Mouse (Mus musculus) forebrain, embryonic 13.5 days (tissue): ENCODE measurements at regions not wholly inside any gene's neighbourhood (a gene's known extent, or its start where the extent isn't known, plus 50 kb on each side); places are given as distances from the start of the nearest gene placed in this dataset.

Source experiments
- ATAC-seq: fragments of 200-750 bp; cut with Nextera tagmentation; 2 replicates; pipeline ENCODE4 v1.8.0; 2017
- H3K27ac ChIP-seq: fragments of 300-500 bp; sonication (generic); 2 replicates; pipeline ENCODE4 v1.5.1; 2015; ENCODE audit warnings: inconsistent platforms, mild to moderate bottlenecking, moderate library complexity
- H3K27me3 ChIP-seq: fragments of 300-500 bp; sonication (generic); 2 replicates; pipeline ENCODE4 v1.6.1; 2015; ENCODE audit warnings: mild to moderate bottlenecking, inconsistent platforms
- H3K36me3 ChIP-seq: fragments of 300-500 bp; sonication (generic); 2 replicates; pipeline ENCODE4 v1.6.1; 2015; ENCODE audit warnings: mild to moderate bottlenecking, inconsistent platforms; ENCODE audit not compliant: poor library complexity, severe bottlenecking
- H3K4me1 ChIP-seq: fragments of 300-500 bp; sonication (generic); 2 replicates; pipeline ENCODE4 v1.6.1; 2015; ENCODE audit warnings: inconsistent platforms
- H3K4me2 ChIP-seq: fragments of 300-500 bp; sonication (generic); 2 replicates; pipeline ENCODE4 v1.6.1; 2015; ENCODE audit warnings: inconsistent platforms, mild to moderate bottlenecking, moderate library complexity
- H3K4me3 ChIP-seq: fragments of 300-500 bp; sonication (generic); 2 replicates; pipeline ENCODE4 v1.5.1; 2015; ENCODE audit warnings: mild to moderate bottlenecking, inconsistent platforms
- H3K9ac ChIP-seq: fragments of 300-500 bp; sonication (generic); 2 replicates; pipeline ENCODE4 v1.6.1; 2015; ENCODE audit warnings: mild to moderate bottlenecking, inconsistent platforms
- H3K9me3 ChIP-seq: fragments of 300-500 bp; sonication (generic); replicated peaks from 2 replicates; pipeline ENCODE4 v1.6.1; 2016; ENCODE audit warnings: inconsistent platforms
- WGBS: fragments of 180-500 bp; shearing (Covaris S2); methylation state at CpG from one replicate; pipeline ENCODE4 v1.1.7; 2015; 5-methylcytosine and 5-hydroxymethylcytosine counted together

GRCm38 (mm10) chr11:64217181-64217580, 137.9 kb upstream of the Cox10 start:
- 22% methylated on average over 2 of the region's 2 CpGs for WGBS
- ATAC-seq: no peak

GRCm38 (mm10) chr11:64210916-64211315, 131.6 kb upstream of the Cox10 start:
- H3K27ac ChIP-seq: no peak overlapping the region
- ATAC-seq: no peak
- WGBS: 58% methylated on average over 3 of the region's 3 CpGs

More at GRCm38 (mm10) chr11:64217181-64217580, 137.9 kb upstream of the Cox10 start:
- Histone ChIP-seq H3K4me1 (peaks cover 5% of the 10 kb centered on the region; the same call in 1 of the 2 replicates), H3K4me3 (no peak overlapping the region), H3K27ac (no peak overlapping the region), H3K9ac (no peak overlapping the region), H3K9me3 (no peaks in the 10 kb centered on the region), H3K27me3 (no peaks in the 10 kb centered on the region), H3K4me2 (no peak overlapping the region), H3K36me3 (no peaks in the 10 kb centered on the region)

GRCm38 (mm10) chr11:64208306-64208705, 129.0 kb upstream of the Cox10 start:
- Histone ChIP-seq H3K9ac (no peak overlapping the region), H3K4me2 (no peak overlapping the region), H3K4me3 (no peak overlapping the region), H3K27ac (no peak overlapping the region), H3K9me3 (no peaks in the 10 kb centered on the region), H3K27me3 (0 out of 2 replicates have a peak, but pooled peaks cover 4% of the 10 kb centered on the region), H3K36me3 (no peaks in the 10 kb centered on the region), H3K4me1 (peaks cover 15% of the 10 kb centered on the region)
- ATAC-seq: no peak
- 30% methylated on average over 2 of the region's 2 CpGs for WGBS

More at GRCm38 (mm10) chr11:64210916-64211315, 131.6 kb upstream of the Cox10 start:
- H3K36me3 ChIP-seq: no peaks in the 10 kb centered on the region
- H3K4me3 ChIP-seq: no peak overlapping the region
- H3K4me1 ChIP-seq: peaks cover 15% of the 10 kb centered on the region
- H3K4me2 ChIP-seq: no peak overlapping the region
- 0 out of 2 replicates have a peak, but pooled peaks cover 4% of the 10 kb centered on the region for H3K27me3 ChIP-seq
- no peak overlapping the region for H3K9ac ChIP-seq
- no peaks in the 10 kb centered on the region for H3K9me3 ChIP-seq

GRCm38 (mm10) chr11:64207358-64207864, 128.1 kb upstream of the Cox10 start:
- WGBS: 31% methylated on average over 4 of the region's 4 CpGs
- no peak overlapping the region for H3K4me2 ChIP-seq
- H3K4me3 ChIP-seq: no peak overlapping the region
- no peaks in the 10 kb centered on the region for H3K36me3 ChIP-seq
- H3K9me3 ChIP-seq: no peaks in the 10 kb centered on the region
- H3K27me3 ChIP-seq: 0 out of 2 replicates have a peak, but pooled peaks cover 4% of the 10 kb centered on the region
- ATAC-seq: peak; percentile 50; the same call in 1 of the 2 replicates
- H3K4me1 ChIP-seq: peaks cover 15% of the 10 kb centered on the region
- no peak overlapping the region for H3K9ac ChIP-seq
- no peak overlapping the region for H3K27ac ChIP-seq

- no peak for ATAC-seq
- H3K4me3 ChIP-seq: no peak overlapping the region
Measured at GRCm38 (mm10) chr11:64206155-64206554, 126.9 kb upstream of the Cox10 start.

GRCm38 (mm10) chr11:64205069-64205468, 125.8 kb upstream of the Cox10 start:
- Histone ChIP-seq H3K4me2 (no peak overlapping the region), H3K27ac (no peak overlapping the region), H3K36me3 (no peaks in the 10 kb centered on the region), H3K27me3 (no peaks in the 10 kb centered on the region), H3K4me3 (no peak overlapping the region), H3K9me3 (no peaks in the 10 kb centered on the region), H3K4me1 (peaks cover 15% of the 10 kb centered on the region), H3K9ac (no peak overlapping the region)
- 82% methylated on average over 4 of the region's 4 CpGs for WGBS
- no peak for ATAC-seq

More at GRCm38 (mm10) chr11:64206155-64206554, 126.9 kb upstream of the Cox10 start:
- Histone ChIP-seq H3K4me2 (no peak overlapping the region), H3K9me3 (no peaks in the 10 kb centered on the region), H3K9ac (no peak overlapping the region), H3K4me1 (peaks cover 15% of the 10 kb centered on the region), H3K27ac (no peak overlapping the region), H3K36me3 (no peaks in the 10 kb centered on the region), H3K27me3 (0 out of 2 replicates have a peak, but pooled peaks cover under 1% of the 10 kb centered on the region)
- WGBS: 70% methylated on average over 2 of the region's 2 CpGs

GRCm38 (mm10) chr11:64204305-64204704, 125.0 kb upstream of the Cox10 start:
- Histone ChIP-seq H3K9ac (no peak overlapping the region), H3K4me3 (no peak overlapping the region), H3K4me1 (peaks cover 15% of the 10 kb centered on the region), H3K27ac (no peak overlapping the region), H3K27me3 (no peaks in the 10 kb centered on the region), H3K36me3 (no peaks in the 10 kb centered on the region), H3K9me3 (no peaks in the 10 kb centered on the region), H3K4me2 (no peak overlapping the region)
- no peak for ATAC-seq
- WGBS: 82% methylated on average over 7 of the region's 7 CpGs

GRCm38 (mm10) chr11:64200874-64201273, 121.6 kb upstream of the Cox10 start:
- 86% methylated on average over 6 of the region's 6 CpGs for WGBS
- Histone ChIP-seq H3K9me3 (no peaks in the 10 kb centered on the region), H3K27ac (no peak overlapping the region), H3K9ac (no peak overlapping the region), H3K4me2 (no peak overlapping the region), H3K36me3 (no peaks in the 10 kb centered on the region), H3K27me3 (no peaks in the 10 kb centered on the region), H3K4me3 (no peak overlapping the region), H3K4me1 (no peaks in the 10 kb centered on the region)
- no peak for ATAC-seq

- Histone ChIP-seq H3K4me2 (no peak overlapping the region), H3K9me3 (no peaks in the 10 kb centered on the region), H3K36me3 (no peaks in the 10 kb centered on the region), H3K27ac (no peak overlapping the region), H3K9ac (no peak overlapping the region), H3K27me3 (no peaks in the 10 kb centered on the region), H3K4me1 (peaks cover 12% of the 10 kb centered on the region; the same call in 1 of the 2 replicates), H3K4me3 (no peak overlapping the region)
- 91% methylated on average over 3 of the region's 3 CpGs for WGBS
- ATAC-seq: no peak
Measured at GRCm38 (mm10) chr11:64195272-64195671, 116.0 kb upstream of the Cox10 start.

GRCm38 (mm10) chr11:64188701-64189100, 109.4 kb upstream of the Cox10 start:
- Histone ChIP-seq H3K9me3 (no peaks in the 10 kb centered on the region), H3K4me1 (peaks cover 12% of the 10 kb centered on the region; the same call in 1 of the 2 replicates), H3K27ac (no peak overlapping the region), H3K4me2 (no peak overlapping the region), H3K36me3 (no peaks in the 10 kb centered on the region), H3K9ac (no peak overlapping the region), H3K27me3 (no peaks in the 10 kb centered on the region), H3K4me3 (no peak overlapping the region)
- 92% methylated on average over 2 of the region's 2 CpGs for WGBS
- no peak for ATAC-seq

GRCm38 (mm10) chr11:64187488-64188444, 108.5 kb upstream of the Cox10 start:
- ATAC-seq: no peak
- no peaks in the 10 kb centered on the region for H3K9me3 ChIP-seq
- WGBS: 77% methylated on average over 9 of the region's 9 CpGs
- no peaks in the 10 kb centered on the region for H3K36me3 ChIP-seq
- no peak overlapping the region for H3K27ac ChIP-seq
- H3K4me3 ChIP-seq: no peak overlapping the region
- H3K4me2 ChIP-seq: no peak overlapping the region
- H3K9ac ChIP-seq: no peak overlapping the region
- H3K27me3 ChIP-seq: no peaks in the 10 kb centered on the region
- H3K4me1 ChIP-seq: peaks cover 12% of the 10 kb centered on the region; the same call in 1 of the 2 replicates

GRCm38 (mm10) chr11:64187007-64187406, 107.7 kb upstream of the Cox10 start:
- ATAC-seq: no peak
- Histone ChIP-seq H3K27me3 (no peaks in the 10 kb centered on the region), H3K4me3 (no peak overlapping the region)

More at GRCm38 (mm10) chr11:64187007-64187406, 107.7 kb upstream of the Cox10 start:
- Histone ChIP-seq H3K9me3 (no peaks in the 10 kb centered on the region), H3K4me2 (no peak overlapping the region), H3K27ac (no peak overlapping the region), H3K4me1 (peaks cover 12% of the 10 kb centered on the region; the same call in 1 of the 2 replicates), H3K36me3 (no peaks in the 10 kb centered on the region), H3K9ac (no peak overlapping the region)
- WGBS: 78% methylated on average over 3 of the region's 3 CpGs
